In genomic region chr12:110471426-110471825, GRCm38 (mm10) we compare ENCODE assay signal across 22 mouse cellular contexts. TPM values are rescaled to one million over a fixed set of nuclear protein-coding genes. Genes with fewer than 3 reads are reported as not detected.
DNase-seq lines count a peak whose midpoint lies in the region; TF ChIP-seq lines count a peak whose summit lies in the region.
"Had no signal": no experiment of that assay in that cellular context is flagged by ENCODE, and none has a peak within 500 bp of the region (broad histone marks: within the 10 kb centered on the region; RNA-seq: fewer than 3 reads in every experiment).

No protein-coding gene starts in this region.

- intact Hi-C loops in gastrocnemius, adult 2 months (cut with DNase I) = no loop called here

- TF ChIP-seq EP300 in ES-Bruce4 (IDR thresholded peaks at IDR 0.05; ENCODE audit: insufficient read depth, low read depth, low read length) = peak; percentile 88

- peaks cover 57% of the 10 kb centered on the region for H3K36me3 ChIP-seq in E14TG2a.4 (ENCODE audit: insufficient read depth, low read length)
- H3K36me3 ChIP-seq in ES-Bruce4 (ENCODE audit: control insufficient read depth, insufficient read depth, low read length, poor library complexity, severe bottlenecking) = peaks cover 2% of the 10 kb centered on the region
- peaks cover 12% of the 10 kb centered on the region; the same call in 1 of the 2 replicates for H3K36me3 ChIP-seq in ES-E14 (ENCODE audit: control insufficient read depth, insufficient read depth, low read length, poor library complexity, severe bottlenecking)

- H3K9me3 ChIP-seq in E14TG2a.4 (ENCODE audit: low read length) (no peaks in the 10 kb centered on the region), ES-Bruce4 (replicated peaks; ENCODE audit: control insufficient read depth, insufficient read depth, low read length, poor library complexity, severe bottlenecking) (no peaks in the 10 kb centered on the region), ES-E14 (ENCODE audit: control insufficient read depth, insufficient read depth, low read depth, low read length) (no peaks in the 10 kb centered on the region)
- H3K9me3 ChIP-seq: embryonic facial prominence, embryonic 13.5 days; embryonic facial prominence, embryonic 15.5 days; forebrain, embryonic 10.5 days; forebrain, embryonic 12.5 days had no signal

- in situ Hi-C loops in ES-E14 (cut with MboI; ENCODE audit: low sequenced_read_pairs in 2 of 2, unreplicated experiment in 2 of 2) = no loop called here

- TF ChIP-seq CTCF in E14TG2a.4 (conservative IDR thresholded peaks at IDR 0.05; ENCODE audit: low read length) (no peak), ES-Bruce4 (IDR thresholded peaks at IDR 0.05; ENCODE audit: low read depth, low read length) (no peak)
- TF ChIP-seq CTCF in gastrocnemius, adult 2 months (IDR thresholded peaks at IDR 0.05) = no peak

- H3K27ac ChIP-seq in ES-Bruce4 (ENCODE audit: insufficient read depth, low read length) = peak overlapping the region; percentile 99
- H3K27ac ChIP-seq in ES-E14 (ENCODE audit: insufficient read depth, low read depth, low read length, poor library complexity, severe bottlenecking) = peak overlapping the region; percentile 99
- no peak overlapping the region for H3K27ac ChIP-seq in gastrocnemius, adult 2 months
- H3K27ac ChIP-seq: embryonic facial prominence, embryonic 13.5 days; embryonic facial prominence, embryonic 15.5 days; forebrain, embryonic 10.5 days; forebrain, embryonic 12.5 days had no signal

- no peak for TF ChIP-seq POLR2A in ES-Bruce4 (IDR thresholded peaks at IDR 0.05; ENCODE audit: insufficient read depth, low read length)

- H3K4me3 ChIP-seq in E14TG2a.4 (replicated peaks; ENCODE audit: low read length) (peak overlapping the region; percentile 62), ES-Bruce4 (ENCODE audit: low read depth, low read length) (no peak overlapping the region), ES-E14 (ENCODE audit: insufficient read depth in 1 of 2, low read depth in 1 of 2, low read length in 2 of 2, poor library complexity in 1 of 2, severe bottlenecking in 1 of 2) (peak overlapping the region in 1 of 2 experiments; percentile 25; a peak in 2 of 4 replicates)
- no peak overlapping the region for H3K4me3 ChIP-seq in gastrocnemius, adult 2 months
- H3K4me3 ChIP-seq: embryonic facial prominence, embryonic 13.5 days; embryonic facial prominence, embryonic 15.5 days; erythroblast, embryonic 14.5 days; forebrain, embryonic 10.5 days; forebrain, embryonic 12.5 days had no signal

- peaks cover 90% of the 10 kb centered on the region for H3K4me1 ChIP-seq in E14TG2a.4 (replicated peaks; ENCODE audit: low read depth, low read length)
- H3K4me1 ChIP-seq in ES-Bruce4 (ENCODE audit: control insufficient read depth, insufficient read depth, low read length) = peaks cover 6% of the 10 kb centered on the region
- H3K4me1 ChIP-seq in ES-E14 (ENCODE audit: control insufficient read depth in 2 of 2, insufficient read depth in 2 of 2, low read length in 2 of 2, poor library complexity in 1 of 2) = peaks cover 15 to 24% of the 10 kb centered on the region in 2 experiments
- H3K4me1 ChIP-seq: embryonic facial prominence, embryonic 13.5 days; embryonic facial prominence, embryonic 15.5 days; forebrain, embryonic 10.5 days; forebrain, embryonic 12.5 days had no signal

- DNase-seq in ES-E14 (ENCODE audit: low read depth, low spot score) (no peak), ZHBTc4 (ENCODE audit: low read depth, low spot score) (peak; percentile 86)
- DNase-seq in kidney, postnatal 4 days = no peak
- DNase-seq in gastrocnemius, adult 2 months = no peak
- no peak for DNase-seq in spleen, postnatal 14 days (ENCODE audit: low spot score in 2 of 2)
- DNase-seq: adrenal gland, adult 2 months; adrenal gland, postnatal 10 days; adrenal gland, postnatal 25 days; cerebellum, adult 11 months; cerebellum, adult 18-20 months; cerebellum, adult 8-10 months; cerebellum, adult 9-11 months; cerebellum, postnatal 14 days; cerebellum, postnatal 36 days; embryo, embryonic 11 days had no signal

- H3K27me3 ChIP-seq in E14TG2a.4 (ENCODE audit: insufficient read depth, low read length) (no peaks in the 10 kb centered on the region), ES-Bruce4 (ENCODE audit: control insufficient read depth, insufficient read depth, low read length, poor library complexity, severe bottlenecking) (no peaks in the 10 kb centered on the region)
- H3K27me3 ChIP-seq: embryonic facial prominence, embryonic 13.5 days; embryonic facial prominence, embryonic 15.5 days; forebrain, embryonic 12.5 days had no signal

- H3K9ac ChIP-seq in ES-Bruce4 (ENCODE audit: low read depth, poor library complexity, severe bottlenecking) (peak overlapping the region; percentile 38), ES-E14 (ENCODE audit: insufficient read depth, low read depth, low read length, poor library complexity, severe bottlenecking) (peak overlapping the region; percentile 64)
- H3K9ac ChIP-seq: embryonic facial prominence, embryonic 13.5 days; embryonic facial prominence, embryonic 15.5 days; forebrain, embryonic 12.5 days had no signal

TF ChIP-seq in ES-E14, 5 proteins besides CTCF, POLR2A, EP300 and RAD21:
- TF ChIP-seq ZC3H11A (IDR thresholded peaks at IDR 0.05; ENCODE audit: borderline replicate concordance, low read depth, low read length) (no peak), CHD2 (IDR thresholded peaks at IDR 0.05; ENCODE audit: low read depth, low read length) (no peak), MAFK (IDR thresholded peaks at IDR 0.05; ENCODE audit: insufficient read depth, low read depth, low read length) (no peak), ZNF384 (IDR thresholded peaks at IDR 0.05; ENCODE audit: low read depth, low read length) (no peak), HCFC1 (IDR thresholded peaks at IDR 0.05; ENCODE audit: borderline replicate concordance, insufficient read depth, low read length) (no peak)

RNA-seq across cellular contexts. Expression of gene Ppp2r5c, which starts 24.5 kb away (rescaled TPM):
- 223 and 224 TPM in 2 replicates for polyA plus RNA-seq in ES-Bruce4 (2011; ENCODE audit: insufficient read depth, insufficient read length, low read depth, missing spikeins)
- 62.1 and 83.4 TPM in 2 replicates for total RNA-seq in ES-E14 (2012; rRNA removed)
- 10 to 100 TPM; 57.9 to 80.9 TPM for total RNA-seq in gastrocnemius, adult 2 months (2021)
